Mouse (Mus musculus) left cerebral cortex, adult 8-10 months (tissue): ENCODE measurements around the gene Rac2. TPM values are rescaled to one million over a fixed set of nuclear protein-coding genes. Genes with fewer than 3 reads are reported as not detected.

Source experiments
- DNase-seq, 2 experiments: peaks; one replicate each; pipeline ENCODE4 v3.0.0; 2022; ENCODE audit warnings: low spot score in 2 of 2
- total RNA-seq, 4 experiments: library from RNA; stranded (reverse); gene quantifications; 2 replicates each; pipeline ENCODE4 v1.2.4; 2022

Rac2 gene
- total RNA-seq, 4 experiments from 2014 or later: 1.3 to 8.2 (median 4.9) TPM

DNA sequence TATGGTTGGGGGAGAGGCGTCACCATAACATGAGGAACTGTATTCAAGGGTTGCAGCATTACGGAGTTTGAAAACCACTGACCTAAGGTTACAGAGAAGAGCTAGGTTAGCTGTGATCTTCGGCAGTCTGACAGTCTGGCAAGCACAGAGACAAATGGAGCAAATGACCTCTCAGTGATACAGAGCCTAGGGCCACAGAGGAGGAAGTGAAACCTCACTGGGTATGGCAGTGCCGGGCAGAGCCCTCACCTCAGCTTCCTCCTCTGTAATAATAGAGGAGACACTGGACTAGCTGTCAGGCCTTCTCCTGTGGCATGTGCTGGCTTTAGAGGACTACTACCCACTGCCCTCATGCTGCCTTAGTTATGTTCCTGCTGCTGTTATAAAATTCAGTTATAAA is 16.3 kb upstream of the Rac2 start:
- no peak for DNase-seq

GRCm38 (mm10) chr15:78588049-78588448 is 15.5 kb upstream of the Rac2 start:
- no peak for DNase-seq

GRCm38 (mm10) chr15:78587050-78587994 is 14.7 kb upstream of the Rac2 start:
- peak; percentile 61 to 87 for DNase-seq

DNA sequence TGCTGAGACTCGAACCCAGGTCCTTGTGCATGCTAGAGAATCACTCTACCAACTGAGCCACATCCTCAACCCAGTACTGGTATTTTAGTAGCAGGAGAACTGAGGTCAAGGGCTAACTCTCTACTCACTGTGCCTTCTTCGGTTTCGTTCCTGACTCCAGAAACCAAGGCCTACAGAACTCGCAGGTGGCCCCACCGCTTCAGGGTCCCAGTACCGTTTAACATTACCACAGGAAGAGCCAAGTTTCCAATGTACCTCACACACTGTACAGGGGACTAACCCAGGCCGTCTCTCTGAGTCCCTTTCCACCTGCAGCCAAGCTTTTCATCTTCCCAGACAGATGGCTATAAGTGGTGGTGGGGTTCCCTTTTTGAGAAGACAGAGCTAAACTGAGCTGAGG is 12.8 kb upstream of the Rac2 start:
- no peak for DNase-seq

- no peak for DNase-seq
Observed at GRCm38 (mm10) chr15:78583352-78583751, 10.8 kb upstream of the Rac2 start.

- DNase-seq: no peak
Observed at GRCm38 (mm10) chr15:78576284-78576810, 3.8 kb upstream of the Rac2 start.

- no peak for DNase-seq
Observed at GRCm38 (mm10) chr15:78572270-78572600, 348 bp downstream of the Rac2 start.

GRCm38 (mm10) chr15:78571554-78572269 is 871 bp downstream of the Rac2 start:
- no peak for DNase-seq

DNA sequence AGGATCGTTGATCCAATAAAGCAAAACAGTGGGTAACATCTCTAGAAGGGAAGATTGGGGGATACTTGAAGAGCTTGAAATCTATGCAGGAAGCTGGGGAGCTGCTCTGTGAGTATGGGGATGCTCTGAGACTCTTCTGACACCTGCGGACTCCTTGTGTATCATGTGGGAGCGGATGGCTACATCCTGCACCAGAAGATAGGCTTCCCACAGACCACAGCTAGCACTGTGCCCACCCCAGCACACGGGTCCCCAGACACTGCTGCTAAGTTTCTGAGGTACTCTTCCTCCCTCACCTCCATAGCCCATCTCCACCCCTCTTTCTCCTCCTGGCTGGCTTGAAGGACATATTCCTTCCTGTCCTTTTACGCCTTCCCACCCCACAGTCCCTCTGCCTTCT is 2.4 kb downstream of the Rac2 start:
- no peak for DNase-seq

DNA sequence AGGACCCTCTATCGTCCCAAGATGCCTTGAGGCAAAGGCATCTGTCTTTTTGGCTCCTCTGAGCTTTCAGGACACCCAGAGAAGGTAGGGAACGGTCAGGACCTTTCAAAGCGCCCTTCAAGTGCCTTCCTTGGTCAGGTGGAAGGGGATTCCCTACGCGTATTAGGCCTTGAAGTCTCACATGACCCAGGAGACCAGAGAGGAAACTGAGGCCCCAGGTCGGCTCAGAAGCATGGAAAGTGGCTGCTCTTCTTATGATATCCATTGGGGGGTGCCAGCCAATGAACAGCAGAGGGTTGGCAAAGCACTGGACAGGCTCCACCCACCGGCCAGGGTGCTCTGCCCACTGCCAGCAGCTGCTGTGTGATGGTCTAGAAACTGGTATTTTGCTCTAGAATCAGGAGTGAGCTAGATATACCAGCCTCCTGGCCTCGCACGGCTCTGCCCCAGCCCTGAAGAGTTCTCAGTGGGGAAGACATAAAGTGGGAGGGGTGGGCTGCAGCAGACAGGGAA is 4.9 kb downstream of the Rac2 start:
- DNase-seq: no peak

DNA sequence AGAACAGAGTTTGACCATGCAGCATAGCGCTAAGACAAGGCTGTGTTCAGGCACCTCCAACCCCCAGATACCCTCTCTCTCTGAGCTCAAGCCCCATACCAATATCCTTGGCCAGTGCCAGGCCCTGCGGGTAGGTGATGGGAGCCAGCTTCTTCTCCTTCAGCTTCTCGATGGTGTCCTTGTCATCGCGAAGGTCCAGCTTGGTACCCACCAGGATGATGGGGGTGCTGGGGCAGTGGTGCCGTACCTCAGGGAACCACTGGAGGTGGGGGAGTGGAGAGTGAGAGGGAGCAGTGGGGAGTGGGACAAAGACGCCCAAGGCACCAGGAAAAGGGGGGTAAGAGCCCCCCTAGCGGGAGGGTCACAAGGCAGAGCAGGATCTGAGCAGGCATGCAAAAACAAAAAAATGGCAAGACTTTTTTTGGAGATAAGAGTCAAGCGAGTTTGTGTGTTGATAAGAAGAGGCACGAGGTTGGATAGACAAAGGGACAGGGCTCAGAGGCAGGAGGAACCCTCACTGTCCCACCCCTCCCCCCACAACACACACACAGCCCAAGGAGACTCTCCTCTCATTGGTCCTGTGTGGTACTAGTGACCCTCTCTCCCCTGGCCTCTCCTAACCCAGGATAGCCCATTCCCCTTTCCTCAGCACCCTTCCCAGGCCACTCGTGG is 7.7 kb downstream of the Rac2 start:
- no peak for DNase-seq

DNA sequence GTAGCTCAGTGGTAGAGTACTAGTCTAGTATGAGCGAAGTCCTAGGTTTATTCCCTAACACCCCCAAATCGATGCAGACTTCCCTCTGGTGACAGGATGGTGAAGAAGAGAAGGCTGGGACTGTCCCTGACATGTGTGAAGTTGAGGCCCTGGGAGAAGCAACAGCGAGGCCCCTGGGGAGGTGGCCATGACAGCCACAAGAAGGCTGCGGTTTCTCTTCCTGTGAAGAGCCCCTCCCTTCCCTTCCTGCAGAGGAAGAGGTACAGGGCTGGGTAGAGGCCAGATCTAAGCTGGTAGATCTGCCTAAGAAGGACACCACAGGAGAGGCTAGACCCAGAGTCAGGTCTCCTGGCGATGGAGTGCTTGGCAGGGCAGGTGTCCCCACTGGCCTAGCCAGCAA is 8.6 kb downstream of the Rac2 start:
- no peak for DNase-seq

- DNase-seq: no peak
Observed at GRCm38 (mm10) chr15:78563344-78563743, 9.2 kb downstream of the Rac2 start.

GRCm38 (mm10) chr15:78559141-78559979 is 13.2 kb downstream of the Rac2 start:
- no peak for DNase-seq

GRCm38 (mm10) chr15:78557693-78558535 is 14.7 kb downstream of the Rac2 start:
- DNase-seq: no peak

DNA sequence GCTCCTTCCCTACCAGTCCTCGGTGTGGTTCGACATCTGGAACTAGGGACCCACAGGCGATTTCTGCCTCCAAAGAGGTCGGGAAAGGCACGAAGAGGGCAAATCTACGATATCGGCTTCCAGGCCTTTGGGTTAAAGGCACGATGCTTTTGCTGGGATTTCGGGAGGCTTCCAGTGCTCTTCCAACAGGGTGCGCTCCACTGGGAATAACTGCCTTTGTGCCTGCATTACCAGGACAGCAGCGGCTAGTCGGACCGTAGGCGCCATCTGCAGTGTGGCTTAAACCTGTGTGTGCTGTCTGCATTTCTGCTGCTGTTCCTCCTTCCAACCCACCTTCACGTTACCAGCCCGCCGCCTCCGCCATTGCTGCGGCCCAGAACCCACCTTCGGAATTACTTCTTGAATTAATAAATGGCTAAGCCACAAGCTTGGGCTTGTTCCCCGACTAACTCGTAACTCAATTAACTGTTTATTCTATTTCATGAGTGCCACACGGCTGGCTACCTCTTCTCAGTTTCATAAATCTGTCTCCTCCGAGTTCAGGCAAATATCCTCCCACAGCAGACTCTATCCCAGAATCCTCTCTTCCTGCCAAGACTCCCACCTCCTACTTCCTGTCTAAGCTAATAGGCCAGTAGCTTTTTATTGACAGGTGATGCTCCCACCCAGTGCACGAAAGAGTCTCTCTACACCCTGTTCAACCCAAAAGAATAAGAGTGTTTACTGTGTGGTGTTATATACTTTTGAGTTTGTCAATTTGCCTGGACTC is 17.9 kb downstream of the Rac2 start:
- DNase-seq: no peak

GRCm38 (mm10) chr15:78549189-78549734 is 23.3 kb downstream of the Rac2 start:
- no peak for DNase-seq

- DNase-seq: no peak
Observed at GRCm38 (mm10) chr15:78548711-78549110, 23.9 kb downstream of the Rac2 start.

DNA sequence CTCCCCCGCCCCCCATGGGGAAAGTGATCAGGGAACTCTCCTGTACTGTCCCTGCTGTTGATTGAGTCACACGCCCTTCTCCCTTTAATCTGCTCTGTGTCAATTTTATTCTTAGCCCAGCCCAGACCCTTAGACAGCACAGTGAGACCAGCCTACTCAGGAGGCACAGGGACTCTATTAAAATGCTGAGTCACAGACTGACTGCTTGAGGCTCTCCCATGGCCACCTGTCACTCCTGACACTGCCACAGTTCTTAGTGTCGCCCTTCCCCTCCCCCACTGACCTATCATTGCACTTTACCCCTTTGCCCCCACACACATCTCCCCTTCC is 24.3 kb downstream of the Rac2 start:
- no peak for DNase-seq
